Mouse (Mus musculus) C2C12 (cell line): Measurements from ENCODE around the gene Lifr.

Source experiments
- CEBPB ChIP-seq: IDR thresholded peaks from one replicate; pipeline ENCODE4 v1.6.1; 2011; ENCODE audit warnings: low read depth, mild to moderate bottlenecking, control low read depth, moderate library complexity
- CTCF ChIP-seq: IDR thresholded peaks from one replicate; pipeline ENCODE4 v1.5.1; 2011; ENCODE audit not compliant: control insufficient read depth, insufficient read depth, insufficient read length
- MAX ChIP-seq: IDR thresholded peaks from one replicate; pipeline ENCODE4 v1.6.1; 2011; ENCODE audit warnings: mild to moderate bottlenecking, control low read depth
- MYOD1 ChIP-seq: IDR thresholded peaks from one replicate; pipeline ENCODE4 v1.6.1; 2011; ENCODE audit warnings: low read depth; ENCODE audit not compliant: control insufficient read depth, insufficient read length
- MYOG ChIP-seq: IDR thresholded peaks from one replicate; pipeline ENCODE4 v1.6.1; 2011; ENCODE audit not compliant: control insufficient read depth, insufficient read length; ENCODE audit errors: extremely low read depth
- USF1 ChIP-seq: IDR thresholded peaks from one replicate; pipeline ENCODE4 v1.6.1; 2011; ENCODE audit warnings: low read depth, mild to moderate bottlenecking, control low read depth, moderate library complexity

GRCm38 (mm10) chr15:7222809-7223208 lies 132.4 kb downstream of the Lifr start:
- TF ChIP-seq USF1: no peak
- no peak for TF ChIP-seq CTCF
- no peak for TF ChIP-seq MAX
- TF ChIP-seq MYOG: no peak
- no peak for TF ChIP-seq CEBPB
- no peak for TF ChIP-seq MYOD1
